Mouse (Mus musculus) heart, postnatal 0 days (tissue): ENCODE data around the gene Usp17lb. TPM values are rescaled to one million over a fixed set of nuclear protein-coding genes. Genes with fewer than 3 reads are reported as not detected.
"Not testable (repeated sequence)": the region's sequence is repeated elsewhere in the genome, so short reads cannot be mapped to it uniquely, and the experiment has no call there.

Experiments used
- ATAC-seq: fragments of 200-750 bp; cut with Nextera tagmentation; 2 replicates; pipeline ENCODE4 v1.8.0; 2017; ENCODE audit warnings: low read depth, moderate number of reproducible peaks, moderate library complexity; ENCODE audit not compliant: insufficient read depth
- DNase-seq: peaks from one replicate; pipeline ENCODE4 v3.0.0-alpha.2; 2016; ENCODE audit warnings: low spot score
- H3K27ac ChIP-seq: fragments of 300-500 bp; sonication (generic); 2 replicates; pipeline ENCODE4 v1.5.1; 2014; ENCODE audit warnings: low read depth, mild to moderate bottlenecking
- H3K27me3 ChIP-seq: fragments of 300-500 bp; sonication (generic); 2 replicates; pipeline ENCODE4 v1.6.1; 2014; ENCODE audit warnings: low read length, mixed read lengths; ENCODE audit not compliant: control insufficient read depth, insufficient read depth
- H3K36me3 ChIP-seq: fragments of 300-500 bp; sonication (generic); replicated peaks from 2 replicates; pipeline ENCODE4 v1.6.1; 2014; ENCODE audit warnings: low read length, mixed read lengths; ENCODE audit not compliant: control insufficient read depth, insufficient read depth
- H3K4me1 ChIP-seq: fragments of 300-500 bp; sonication (generic); 2 replicates; pipeline ENCODE4 v1.6.1; 2014; ENCODE audit warnings: antibody characterized with exemption; ENCODE audit not compliant: control insufficient read depth, insufficient read depth
- H3K4me2 ChIP-seq: fragments of 300-500 bp; sonication (generic); 2 replicates; pipeline ENCODE4 v1.6.1; 2014; ENCODE audit warnings: low read depth, mild to moderate bottlenecking, low read length, moderate library complexity
- H3K4me3 ChIP-seq: fragments of 300-500 bp; sonication (generic); 2 replicates; pipeline ENCODE4 v1.5.1; 2014; ENCODE audit warnings: low read depth, low read length
- H3K9ac ChIP-seq: fragments of 300-500 bp; sonication (generic); replicated peaks from 2 replicates; pipeline ENCODE4 v1.6.1; 2014; ENCODE audit warnings: low read depth, low read length, mixed read lengths
- H3K9me3 ChIP-seq: fragments of 300-500 bp; sonication (generic); replicated peaks from 2 replicates; pipeline ENCODE4 v1.6.1; 2016; ENCODE audit warnings: low read length; ENCODE audit not compliant: control insufficient read depth
- CTCF ChIP-seq: IDR thresholded peaks from 2 replicates; pipeline ENCODE4 v1.5.1; 2016; ENCODE audit warnings: antibody characterized with exemption, control low read depth, low read depth
- EP300 ChIP-seq: IDR thresholded peaks from 2 replicates; pipeline ENCODE4 v1.6.1; 2016; ENCODE audit warnings: antibody characterized with exemption, low read depth
- WGBS: fragments of 180-500 bp; shearing (Covaris S2); extraction: QIAGEN DNeasy Blood & Tissue Kit; methylation state at CpG from one replicate; pipeline ENCODE4 v1.1.7; 2014; 5-methylcytosine and 5-hydroxymethylcytosine counted together
- polyA plus RNA-seq: library from polyadenylated mRNA; unstranded; fragments of >200 nt; fragmentation: Nextera tagmentation; extraction: Ambion mirVana; gene quantifications from 2 replicates; pipeline ENCODE4 v1.2.1, GENCODE M21; 2015
- total RNA-seq: library from RNA; depleted of rRNA; stranded (reverse); fragments of >200 nt; gene quantifications from 2 replicates; pipeline ENCODE4 v1.2.3, GENCODE M21; 2014; ENCODE audit warnings: low replicate concordance; rRNA removed

Gene Usp17lb
- total and polyA plus RNA-seq, 2 experiments from 2014 or later, result not detected

GRCm38 (mm10) chr7:104843731-104844287 lies 1.4 kb upstream of the Usp17lb start:
- TF ChIP-seq EP300 (no peak), CTCF (no peak)
- no peak overlapping the region for H3K27ac ChIP-seq
- no peak overlapping the region for H3K9ac ChIP-seq
- 66% methylated on average over 1 of the region's 1 CpGs for WGBS
- H3K9me3 ChIP-seq, result no peaks in the 10 kb centered on the region
- H3K27me3 ChIP-seq, result no peaks in the 10 kb centered on the region
- DNase-seq (no peak), ATAC-seq (no peak)
- no peaks in the 10 kb centered on the region for H3K36me3 ChIP-seq
- no peaks in the 10 kb centered on the region for H3K4me1 ChIP-seq
- no peak overlapping the region for H3K4me2 ChIP-seq
- H3K4me3 ChIP-seq, result no peak overlapping the region

DNA sequence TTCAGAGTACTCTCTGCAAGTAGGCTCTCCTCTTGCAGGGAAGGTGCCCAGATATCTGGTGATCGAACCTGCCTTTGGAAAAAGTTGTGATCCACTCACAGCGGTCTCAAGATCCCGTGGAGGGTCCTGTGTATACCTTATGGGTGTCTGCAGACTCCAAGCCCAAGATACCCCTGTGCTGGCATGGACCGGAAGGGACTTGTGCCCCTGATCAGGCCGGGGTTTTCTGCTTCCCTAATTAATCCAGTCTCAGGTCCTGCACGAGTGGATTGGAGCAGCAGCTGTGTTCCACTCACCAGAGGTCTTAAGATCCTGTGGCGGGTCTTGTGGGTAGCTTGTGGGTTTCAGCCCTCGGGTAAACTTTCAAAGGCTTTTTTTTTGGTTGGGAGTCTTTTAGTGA lies 32.1 kb downstream of the Usp17lb start:
- H3K9ac ChIP-seq, H3K4me2 ChIP-seq, H3K9me3 ChIP-seq, H3K4me3 ChIP-seq, ATAC-seq, H3K27ac ChIP-seq, H3K36me3 ChIP-seq, DNase-seq, H3K27me3 ChIP-seq, H3K4me1 ChIP-seq: not testable (repeated sequence)
- WGBS, result 65% methylated on average over 8 of the region's 8 CpGs

- WGBS, result 47% methylated on average over 1 of the region's 1 CpGs
- TF ChIP-seq EP300, result no peak
- no peak for TF ChIP-seq CTCF
- Histone ChIP-seq H3K27ac (no peak overlapping the region), H3K4me2 (no peak overlapping the region), H3K27me3 (no peaks in the 10 kb centered on the region), H3K36me3 (no peaks in the 10 kb centered on the region), H3K4me3 (no peak overlapping the region), H3K4me1 (no peaks in the 10 kb centered on the region), H3K9me3 (no peaks in the 10 kb centered on the region), H3K9ac (no peak overlapping the region)
- DNase-seq, result no peak
- no peak for ATAC-seq
Measured at GRCm38 (mm10) chr7:104790796-104791195, 51.6 kb downstream of the Usp17lb start.

Other genes with a start within 250 kb of the Usp17lb start
- not detected in 2 replicates for gene Olfr655, start 240.8 kb downstream of the Usp17lb start, total RNA-seq
- not detected in 2 replicates for gene Olfr655, start 240.8 kb downstream of the Usp17lb start, polyA plus RNA-seq
- not detected in 2 replicates for gene Olfr656, start 228.6 kb downstream of the Usp17lb start, total RNA-seq
- not detected in 2 replicates for gene Olfr656, start 228.6 kb downstream of the Usp17lb start, polyA plus RNA-seq
- gene Olfr657, start 217.8 kb downstream of the Usp17lb start, total RNA-seq, result not detected in 2 replicates
- not detected in 2 replicates for gene Olfr657, start 217.8 kb downstream of the Usp17lb start, polyA plus RNA-seq
- not detected in 2 replicates for gene Olfr658, start 195.3 kb downstream of the Usp17lb start, total RNA-seq
- not detected in 2 replicates for gene Olfr658, start 195.3 kb downstream of the Usp17lb start, polyA plus RNA-seq
- gene Olfr659, start 175.8 kb downstream of the Usp17lb start, total RNA-seq, result not detected in 2 replicates
- gene Olfr659, start 175.8 kb downstream of the Usp17lb start, polyA plus RNA-seq, result not detected in 2 replicates
- gene Olfr661, start 156.1 kb downstream of the Usp17lb start, total RNA-seq, result not detected in 2 replicates
- not detected in 2 replicates for gene Olfr661, start 156.1 kb downstream of the Usp17lb start, polyA plus RNA-seq
- gene Usp17le, start 65.1 kb downstream of the Usp17lb start, total RNA-seq, result not detected in 2 replicates
- not detected in 2 replicates for gene Usp17le, start 65.1 kb downstream of the Usp17lb start, polyA plus RNA-seq
- not detected in 2 replicates for gene Usp17la, start 14.4 kb upstream of the Usp17lb start, total RNA-seq
- gene Usp17la, start 14.4 kb upstream of the Usp17lb start, polyA plus RNA-seq, result not detected in 2 replicates
- gene Olfr665, start 35.4 kb upstream of the Usp17lb start, total RNA-seq, result not detected in 2 replicates
- gene Olfr665, start 35.4 kb upstream of the Usp17lb start, polyA plus RNA-seq, result not detected in 2 replicates
- not detected in 2 replicates for gene Olfr666, start 53.3 kb upstream of the Usp17lb start, total RNA-seq
- gene Olfr666, start 53.3 kb upstream of the Usp17lb start, polyA plus RNA-seq, result not detected in 2 replicates
- not detected in 2 replicates for gene Olfr667, start 78.9 kb upstream of the Usp17lb start, total RNA-seq
- gene Olfr667, start 78.9 kb upstream of the Usp17lb start, polyA plus RNA-seq, result not detected in 2 replicates
- not detected in 2 replicates for gene Olfr668, start 85.5 kb upstream of the Usp17lb start, total RNA-seq
- gene Olfr668, start 85.5 kb upstream of the Usp17lb start, polyA plus RNA-seq, result not detected in 2 replicates
- gene Olfr669, start 91.6 kb upstream of the Usp17lb start, total RNA-seq, result not detected in 2 replicates
- gene Olfr669, start 91.6 kb upstream of the Usp17lb start, polyA plus RNA-seq, result not detected in 2 replicates
- gene Olfr670, start 120.0 kb upstream of the Usp17lb start, total RNA-seq, result not detected in 2 replicates
- not detected in 2 replicates for gene Olfr670, start 120.0 kb upstream of the Usp17lb start, polyA plus RNA-seq
- gene Olfr671, start 136.5 kb upstream of the Usp17lb start, total RNA-seq, result not detected in 2 replicates
- gene Olfr671, start 136.5 kb upstream of the Usp17lb start, polyA plus RNA-seq, result not detected in 2 replicates
- not detected in 2 replicates for gene Olfr672, start 159.4 kb upstream of the Usp17lb start, total RNA-seq
- not detected in 2 replicates for gene Olfr672, start 159.4 kb upstream of the Usp17lb start, polyA plus RNA-seq
- not detected in 2 replicates for gene Olfr675, start 185.9 kb upstream of the Usp17lb start, total RNA-seq
- gene Olfr675, start 185.9 kb upstream of the Usp17lb start, polyA plus RNA-seq, result not detected in 2 replicates
- gene Olfr676, start 190.1 kb upstream of the Usp17lb start, total RNA-seq, result not detected in 2 replicates
- not detected in 2 replicates for gene Olfr676, start 190.1 kb upstream of the Usp17lb start, polyA plus RNA-seq
- not detected in 2 replicates for gene Olfr677, start 208.8 kb upstream of the Usp17lb start, total RNA-seq
- not detected in 2 replicates for gene Olfr677, start 208.8 kb upstream of the Usp17lb start, polyA plus RNA-seq
- gene Olfr678, start 221.9 kb upstream of the Usp17lb start, total RNA-seq, result not detected in 2 replicates
- gene Olfr678, start 221.9 kb upstream of the Usp17lb start, polyA plus RNA-seq, result not detected in 2 replicates
- gene Olfr679, start 238.6 kb upstream of the Usp17lb start, total RNA-seq, result not detected in 2 replicates
- not detected in 2 replicates for gene Olfr679, start 238.6 kb upstream of the Usp17lb start, polyA plus RNA-seq